Mouse (Mus musculus) embryonic facial prominence, embryonic 13.5 days (tissue): ENCODE measurements around the gene Aqp5. TPM values are rescaled to one million over a fixed set of nuclear protein-coding genes. Genes with fewer than 3 reads are reported as not detected.

Experiments
- ATAC-seq: fragments of 200-750 bp; cut with Nextera tagmentation; 2 replicates; pipeline ENCODE4 v1.8.0; 2017; ENCODE audit warnings: low read depth; ENCODE audit not compliant: insufficient number of reproducible peaks, insufficient read depth, low FRiP score, low TSS enrichment
- H3K27ac ChIP-seq: fragments of 300-500 bp; sonication (generic); 2 replicates; pipeline ENCODE4 v1.5.1; 2015; ENCODE audit warnings: moderate library complexity, mild to moderate bottlenecking, inconsistent platforms
- H3K27me3 ChIP-seq: fragments of 300-500 bp; sonication (generic); 2 replicates; pipeline ENCODE4 v1.6.1; 2015; ENCODE audit warnings: mild to moderate bottlenecking, inconsistent platforms
- H3K36me3 ChIP-seq: fragments of 300-500 bp; sonication (generic); 2 replicates; pipeline ENCODE4 v1.6.1; 2015; ENCODE audit warnings: mild to moderate bottlenecking, inconsistent platforms
- H3K4me1 ChIP-seq: fragments of 300-500 bp; sonication (generic); 2 replicates; pipeline ENCODE4 v1.6.1; 2015; ENCODE audit warnings: inconsistent platforms
- H3K4me2 ChIP-seq: fragments of 300-500 bp; sonication (generic); 2 replicates; pipeline ENCODE4 v1.6.1; 2015; ENCODE audit warnings: moderate library complexity, mild to moderate bottlenecking, inconsistent platforms
- H3K4me3 ChIP-seq: fragments of 300-500 bp; sonication (generic); 2 replicates; pipeline ENCODE4 v1.5.1; 2015; ENCODE audit warnings: mild to moderate bottlenecking, inconsistent platforms
- H3K9ac ChIP-seq: fragments of 300-500 bp; sonication (generic); 2 replicates; pipeline ENCODE4 v1.6.1; 2015; ENCODE audit warnings: mild to moderate bottlenecking, inconsistent platforms
- H3K9me3 ChIP-seq: fragments of 300-500 bp; sonication (generic); 2 replicates; pipeline ENCODE4 v1.6.1; 2016; ENCODE audit warnings: inconsistent platforms
- WGBS: fragments of 180-500 bp; shearing (Covaris S2); methylation state at CpG from one replicate; pipeline ENCODE4 v1.1.7; 2015; ENCODE audit warnings: mixed read lengths; 5-methylcytosine and 5-hydroxymethylcytosine counted together
- polyA plus RNA-seq: library from polyadenylated mRNA; unstranded; fragments of >200 nt; fragmentation: Nextera tagmentation; extraction: Ambion mirVana; gene quantifications from 2 replicates; pipeline ENCODE4 v1.2.1, GENCODE M21; 2015

Gene Aqp5
- polyA plus RNA-seq, 1 experiment from 2014 or later = 0.24 TPM

- H3K27ac ChIP-seq = no peak overlapping the region
- no peak overlapping the region for H3K4me2 ChIP-seq
- H3K4me3 ChIP-seq = no peak overlapping the region
- H3K36me3 ChIP-seq = no peaks in the 10 kb centered on the region
- no peaks in the 10 kb centered on the region; the same call in 1 of the 2 replicates for H3K4me1 ChIP-seq
- ATAC-seq = no peak
- WGBS = 42% methylated on average over 8 of the region's 8 CpGs
- no peaks in the 10 kb centered on the region for H3K9me3 ChIP-seq
- no peak overlapping the region for H3K9ac ChIP-seq
- H3K27me3 ChIP-seq = peaks cover 90% of the 10 kb centered on the region
These were observed 7.0 kb downstream of the Aqp5 start for GRCm38 (mm10) chr15:99597596-99597995.

DNA sequence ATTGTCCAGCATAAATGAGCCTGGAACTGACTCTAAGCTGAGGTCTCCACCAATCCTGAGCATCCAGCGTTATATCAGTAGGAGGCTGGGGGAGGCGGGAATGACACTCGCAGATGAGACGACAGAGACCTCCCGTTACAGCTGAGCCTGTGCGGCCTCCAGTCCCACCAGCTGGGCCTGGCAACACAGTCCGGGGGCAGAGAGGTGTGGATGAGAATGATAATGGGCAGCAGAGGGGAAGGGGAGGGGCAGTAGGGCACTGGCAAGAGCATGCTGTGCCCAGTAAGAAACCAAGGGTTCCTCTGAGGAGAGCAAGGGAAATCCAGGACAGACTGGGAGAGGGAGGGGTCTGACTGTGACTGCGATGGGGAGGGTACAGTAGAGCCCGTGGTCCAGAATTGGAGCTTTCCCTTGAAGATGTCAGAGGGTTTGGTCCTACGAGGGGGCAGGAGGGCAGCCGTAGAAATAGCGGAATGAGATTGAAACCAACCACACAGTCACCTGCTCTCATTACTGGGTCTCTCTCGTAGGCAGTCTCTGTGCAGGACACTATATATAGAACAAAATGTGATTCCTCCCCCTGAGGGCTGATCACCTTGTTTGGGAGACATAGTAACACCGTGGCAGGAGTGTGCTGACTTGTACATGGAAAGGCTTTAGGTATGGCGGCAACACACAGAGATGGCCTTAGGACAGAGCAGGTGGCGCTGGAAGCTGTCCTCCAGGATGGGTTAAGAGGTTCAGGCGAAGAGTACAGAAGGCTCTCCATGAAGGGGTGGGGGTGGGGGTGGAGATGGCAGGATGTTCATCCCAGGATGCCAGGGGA, 8.9 kb downstream of the Aqp5 start:
- WGBS = 64% methylated on average over 17 of the region's 17 CpGs
- Histone ChIP-seq H3K4me2 (no peak overlapping the region), H3K27ac (no peak overlapping the region), H3K9me3 (no peaks in the 10 kb centered on the region), H3K9ac (0 out of 2 replicates have a peak overlapping the region, but pooled peaks have one; percentile 16), H3K36me3 (no peaks in the 10 kb centered on the region), H3K4me1 (peaks cover 10% of the 10 kb centered on the region; the same call in 1 of the 2 replicates), H3K4me3 (no peak overlapping the region), H3K27me3 (peaks cover 88% of the 10 kb centered on the region)
- ATAC-seq = no peak

GRCm38 (mm10) chr15:99600986-99601822, 10.6 kb downstream of the Aqp5 start, which contains the start of gene Aqp6:
Gene Aqp6 (plus strand): TSS chr15:99601400.
- no peak for ATAC-seq
- 54% methylated on average over 22 of the region's 22 CpGs for WGBS
- Histone ChIP-seq H3K36me3 (no peaks in the 10 kb centered on the region), H3K27ac (no peak within 1 kb of the TSS), H3K4me2 (no peak within 1 kb of the TSS), H3K9ac (0 out of 2 replicates have a peak within 1 kb of the TSS, but pooled peaks have one; percentile 16), H3K4me1 (peaks cover 11% of the 10 kb centered on the region), H3K4me3 (no peak within 1 kb of the TSS), H3K27me3 (peaks cover 89% of the 10 kb centered on the region), H3K9me3 (no peaks in the 10 kb centered on the region)

DNA sequence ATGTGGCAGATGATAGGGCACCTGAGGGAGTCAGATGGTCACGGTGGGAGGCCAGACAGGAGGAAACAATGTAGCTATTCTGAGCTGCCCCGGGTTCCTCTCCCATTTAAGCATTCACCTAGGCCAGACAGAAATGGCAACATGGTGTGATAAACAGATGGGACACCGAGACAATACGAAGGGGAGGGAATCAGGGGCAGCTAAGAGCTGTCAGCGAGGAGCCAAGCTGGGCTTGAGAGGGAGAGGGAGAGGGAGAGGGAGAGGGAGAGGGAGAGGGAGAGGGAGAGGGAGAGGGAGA, 11.2 kb downstream of the Aqp5 start:
- Histone ChIP-seq H3K9ac (no peak overlapping the region), H3K4me1 (peaks cover 17% of the 10 kb centered on the region), H3K27ac (no peak overlapping the region), H3K4me3 (no peak overlapping the region), H3K36me3 (no peaks in the 10 kb centered on the region), H3K9me3 (no peaks in the 10 kb centered on the region), H3K4me2 (no peak overlapping the region), H3K27me3 (peaks cover 89% of the 10 kb centered on the region)
- no peak for ATAC-seq
- 27% methylated on average over 5 of the region's 5 CpGs for WGBS

DNA sequence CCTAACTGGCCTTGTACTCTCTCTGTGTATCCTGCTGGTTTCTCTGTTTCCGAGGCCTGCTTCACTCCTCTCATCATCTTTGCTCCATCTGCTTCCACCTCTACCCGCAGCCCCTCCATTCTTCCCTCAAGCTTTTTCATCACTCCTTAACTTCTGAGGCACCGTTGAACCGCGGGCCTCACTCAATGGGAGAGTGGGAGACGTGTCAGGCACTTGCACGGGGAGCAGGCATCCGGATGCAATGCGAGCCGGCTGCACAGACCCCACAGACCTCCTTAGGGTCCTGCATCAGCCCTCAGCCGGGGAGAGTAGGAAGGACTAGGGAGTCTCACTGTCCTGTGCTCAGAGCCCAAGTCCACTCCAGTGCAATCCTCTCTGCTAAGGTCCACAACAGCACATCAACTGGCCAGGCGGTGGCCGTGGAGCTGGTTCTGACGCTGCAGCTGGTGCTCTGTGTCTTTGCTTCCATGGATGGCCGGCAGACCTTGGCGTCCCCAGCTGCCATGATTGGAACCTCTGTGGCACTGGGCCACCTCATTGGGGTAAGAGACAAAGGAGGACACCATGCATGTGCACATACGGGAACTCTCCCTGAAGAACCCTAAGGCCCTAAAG, 11.7 kb downstream of the Aqp5 start:
- Histone ChIP-seq H3K27ac (no peak overlapping the region), H3K36me3 (no peaks in the 10 kb centered on the region), H3K27me3 (peaks cover 89% of the 10 kb centered on the region), H3K9me3 (no peaks in the 10 kb centered on the region), H3K4me2 (no peak overlapping the region), H3K4me3 (no peak overlapping the region), H3K4me1 (peaks cover 20% of the 10 kb centered on the region), H3K9ac (no peak overlapping the region)
- no peak for ATAC-seq
- WGBS = 58% methylated on average over 17 of the region's 17 CpGs

DNA sequence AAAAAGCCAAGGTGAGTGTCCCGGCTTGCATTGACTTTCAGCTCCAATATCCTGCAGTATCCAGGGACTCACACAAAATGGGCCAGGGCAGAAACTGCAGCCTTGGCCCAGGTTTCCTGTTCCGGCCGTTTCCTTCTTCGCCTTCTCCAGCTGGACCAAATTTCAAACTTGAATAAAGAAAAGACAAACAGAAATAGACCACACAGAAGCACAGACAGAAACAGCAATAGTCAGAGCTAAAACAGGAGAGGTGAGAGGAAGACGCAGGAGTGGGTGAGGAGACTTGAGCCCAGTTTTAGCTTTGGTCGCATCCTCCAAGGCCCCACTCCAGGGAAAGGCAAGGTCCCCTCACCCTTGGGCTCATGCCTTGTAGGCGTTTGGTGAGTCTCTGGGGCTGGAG, 12.6 kb downstream of the Aqp5 start:
- 0 out of 2 replicates have a peak overlapping the region, but pooled peaks have one; percentile 12 for H3K9ac ChIP-seq
- peaks cover 29% of the 10 kb centered on the region for H3K4me1 ChIP-seq
- no peak overlapping the region for H3K4me2 ChIP-seq
- H3K4me3 ChIP-seq = no peak overlapping the region
- no peaks in the 10 kb centered on the region for H3K9me3 ChIP-seq
- no peaks in the 10 kb centered on the region for H3K36me3 ChIP-seq
- 59% methylated on average over 7 of the region's 7 CpGs for WGBS
- no peak for ATAC-seq
- H3K27me3 ChIP-seq = peaks cover 87% of the 10 kb centered on the region
- H3K27ac ChIP-seq = no peak overlapping the region; the same call in 1 of the 2 replicates

- Histone ChIP-seq H3K27ac (no peak overlapping the region), H3K36me3 (no peaks in the 10 kb centered on the region), H3K9me3 (no peaks in the 10 kb centered on the region), H3K4me3 (no peak overlapping the region), H3K4me1 (peaks cover 38% of the 10 kb centered on the region), H3K27me3 (peaks cover 79% of the 10 kb centered on the region), H3K9ac (no peak overlapping the region), H3K4me2 (no peak overlapping the region)
- no peak for ATAC-seq
- WGBS = 80% methylated on average over 3 of the region's 3 CpGs
These were observed 15.0 kb downstream of the Aqp5 start for GRCm38 (mm10) chr15:99605595-99605994.

GRCm38 (mm10) chr15:99606515-99606914, 15.9 kb downstream of the Aqp5 start:
- H3K27ac ChIP-seq = no peak overlapping the region

GRCm38 (mm10) chr15:99607388-99608113, 17.0 kb downstream of the Aqp5 start:
- H3K4me3 ChIP-seq = no peak overlapping the region
- no peaks in the 10 kb centered on the region for H3K9me3 ChIP-seq
- H3K27ac ChIP-seq = no peak overlapping the region
- H3K27me3 ChIP-seq = peaks cover 70% of the 10 kb centered on the region
- H3K4me2 ChIP-seq = peak overlapping the region; percentile 14; the same call in 1 of the 2 replicates
- no peaks in the 10 kb centered on the region for H3K36me3 ChIP-seq
- 8% methylated on average over 10 of the region's 10 CpGs for WGBS
- H3K4me1 ChIP-seq = peaks cover 48% of the 10 kb centered on the region
- H3K9ac ChIP-seq = no peak overlapping the region
- no peak for ATAC-seq

More at GRCm38 (mm10) chr15:99606515-99606914, 15.9 kb downstream of the Aqp5 start:
- WGBS = 24% methylated on average over 5 of the region's 5 CpGs
- Histone ChIP-seq H3K4me1 (peaks cover 45% of the 10 kb centered on the region), H3K9me3 (no peaks in the 10 kb centered on the region), H3K9ac (no peak overlapping the region), H3K36me3 (no peaks in the 10 kb centered on the region), H3K4me3 (no peak overlapping the region), H3K27me3 (peaks cover 77% of the 10 kb centered on the region), H3K4me2 (no peak overlapping the region)
- ATAC-seq = no peak

DNA sequence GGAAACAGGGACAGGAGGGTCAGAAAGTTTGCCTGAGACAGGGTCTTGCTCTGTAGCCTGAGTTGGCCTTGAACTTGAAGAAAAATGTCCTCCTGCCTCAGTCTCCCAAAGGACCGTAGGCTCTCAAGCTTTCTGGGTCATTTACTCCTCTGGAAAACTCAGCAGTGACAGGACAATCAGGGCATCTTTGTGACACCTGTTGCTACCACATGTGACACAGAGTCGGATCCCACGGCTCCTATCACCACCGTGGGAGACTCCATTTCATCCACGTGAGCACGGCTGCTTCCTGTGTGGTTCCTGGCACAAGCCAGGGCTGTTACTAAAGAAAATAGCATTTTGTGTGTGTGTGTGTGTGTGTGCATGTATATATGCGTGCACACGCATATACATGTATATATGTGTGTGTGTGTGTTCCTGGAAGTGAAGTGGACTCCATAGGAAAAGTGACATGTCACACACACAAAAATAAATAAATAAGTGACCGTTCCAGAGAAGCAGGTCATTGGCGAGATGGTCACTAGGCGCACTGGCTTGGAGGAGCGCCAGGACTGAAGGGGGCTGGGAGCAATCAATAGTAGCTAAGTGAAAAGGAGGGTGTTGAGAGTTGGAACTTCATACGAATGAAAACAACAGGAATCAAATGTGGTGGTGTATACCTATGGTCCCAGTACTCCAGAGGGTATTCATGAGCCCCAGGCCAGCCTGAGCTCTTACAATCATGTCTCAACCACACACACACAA, 18.0 kb downstream of the Aqp5 start:
- Histone ChIP-seq H3K9me3 (no peaks in the 10 kb centered on the region), H3K4me3 (no peak overlapping the region), H3K4me1 (peaks cover 40% of the 10 kb centered on the region), H3K27me3 (peaks cover 63% of the 10 kb centered on the region), H3K27ac (no peak overlapping the region), H3K36me3 (no peaks in the 10 kb centered on the region), H3K9ac (peak overlapping the region; percentile 21; the same call in 1 of the 2 replicates), H3K4me2 (no peak overlapping the region)
- 69% methylated on average over 13 of the region's 13 CpGs for WGBS
- ATAC-seq = no peak
